Mouse (Mus musculus) liver, adult 2 months (tissue): ENCODE measurements around the gene Tysnd1. TPM values are rescaled to one million over a fixed set of nuclear protein-coding genes. Genes with fewer than 3 reads are reported as not detected.

Source experiments
- DNase-seq: peaks from one replicate; pipeline ENCODE4 v3.0.0-alpha.2; 2011; ENCODE audit warnings: low read depth, low spot score; ENCODE audit errors: extremely low read depth
- H3K27ac ChIP-seq: fragments of 200-500 bp; replicated peaks from 2 replicates; pipeline ENCODE4 v1.5.1; 2012; ENCODE audit warnings: low read depth, mild to moderate bottlenecking, control low read depth, inconsistent platforms, low read length; ENCODE audit not compliant: insufficient read depth
- H3K27me3 ChIP-seq: fragments of 200-500 bp; 2 replicates; pipeline ENCODE4 v1.6.1; 2012; ENCODE audit warnings: mild to moderate bottlenecking, moderate library complexity, low read length, inconsistent platforms; ENCODE audit not compliant: control insufficient read depth, insufficient read depth
- H3K36me3 ChIP-seq: fragments of 200-500 bp; 2 replicates; pipeline ENCODE4 v1.6.1; 2012; ENCODE audit warnings: low read length, inconsistent platforms; ENCODE audit not compliant: control insufficient read depth, insufficient read depth
- H3K4me1 ChIP-seq: fragments of 200-500 bp; 2 replicates; pipeline ENCODE4 v1.6.1; 2011; ENCODE audit warnings: low read length; ENCODE audit not compliant: control insufficient read depth, insufficient read depth
- H3K4me3 ChIP-seq: fragments of 200-500 bp; 2 replicates; pipeline ENCODE4 v1.5.1; 2011; ENCODE audit warnings: low read depth, mild to moderate bottlenecking, control low read depth, low read length, moderate library complexity; ENCODE audit not compliant: insufficient read depth
- H3K79me2 ChIP-seq: fragments of 200-500 bp; 2 replicates; pipeline ENCODE4 v1.6.1; 2012; ENCODE audit warnings: inconsistent platforms, mild to moderate bottlenecking, low read length, moderate library complexity; ENCODE audit not compliant: control insufficient read depth, insufficient read depth
- H3K9ac ChIP-seq: fragments of 200-500 bp; 2 replicates; pipeline ENCODE4 v1.6.1; 2012; ENCODE audit warnings: low read depth, mild to moderate bottlenecking, control low read depth, inconsistent platforms, low read length
- CTCF ChIP-seq: fragments of 200-500 bp; IDR thresholded peaks from 2 replicates; pipeline ENCODE4 v1.5.1; 2011; ENCODE audit warnings: low read depth, low read length, control low read depth
- POLR2A ChIP-seq: fragments of 200-500 bp; IDR thresholded peaks from 2 replicates; pipeline ENCODE4 v1.6.1; 2011; ENCODE audit warnings: low read length, control low read depth; ENCODE audit not compliant: insufficient read depth; ENCODE audit errors: extremely low read depth
- WGBS: fragments of 180-500 bp; shearing (Covaris S2); methylation state at CpG from one replicate; pipeline ENCODE4 v1.1.7; 2018; 5-methylcytosine and 5-hydroxymethylcytosine counted together
- polyA plus RNA-seq: library from polyadenylated mRNA; depleted of rRNA; stranded (reverse); fragments of >200 nt; gene quantifications from 2 replicates; pipeline ENCODE4 v1.2.3, GENCODE M21; 2012
- total RNA-seq: library from RNA; depleted of rRNA; stranded (reverse); fragments of >200 nt; gene quantifications from 2 replicates; pipeline ENCODE4 v1.2.3, GENCODE M21; 2014

Tysnd1 gene
- total and polyA plus RNA-seq, 2 experiments: 26.8 to 111 TPM

DNA sequence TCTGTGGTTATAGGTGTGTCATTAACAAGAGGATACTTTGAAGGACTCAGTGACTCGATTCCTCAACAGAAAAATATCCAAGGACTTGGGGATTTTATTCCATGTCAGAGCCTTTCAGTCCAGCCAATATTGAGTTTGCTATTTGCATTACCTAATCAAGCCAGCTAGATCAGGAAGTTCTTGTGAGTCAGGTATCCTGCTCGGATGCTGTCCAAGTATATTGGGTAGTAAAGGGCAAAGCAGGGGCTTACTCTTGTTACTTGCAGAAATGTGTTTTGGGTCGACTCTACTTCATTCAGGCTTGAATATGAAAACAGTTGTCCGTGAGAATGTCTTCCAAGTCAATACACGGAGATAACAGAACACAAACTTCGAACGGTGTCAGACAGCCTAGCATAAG, 40.6 kb upstream of the Tysnd1 start:
- peak; percentile 47 for DNase-seq
- Histone ChIP-seq H3K79me2 (no peaks in the 10 kb centered on the region; the same call in 1 of the 2 replicates), H3K27me3 (no peaks in the 10 kb centered on the region), H3K9ac (no peak overlapping the region), H3K36me3 (peaks cover 8% of the 10 kb centered on the region; the same call in 1 of the 2 replicates), H3K4me1 (peaks cover 31% of the 10 kb centered on the region), H3K4me3 (no peak overlapping the region), H3K27ac (no peak overlapping the region)
- TF ChIP-seq CTCF: no peak
- TF ChIP-seq POLR2A: no peak
- WGBS: 19% methylated on average over 7 of the region's 7 CpGs

- 93% methylated on average over 3 of the region's 3 CpGs for WGBS
- Histone ChIP-seq H3K9ac (no peak overlapping the region), H3K27me3 (no peaks in the 10 kb centered on the region), H3K79me2 (no peaks in the 10 kb centered on the region; the same call in 1 of the 2 replicates), H3K4me1 (peaks cover 31% of the 10 kb centered on the region), H3K27ac (no peak overlapping the region), H3K36me3 (peaks cover 11% of the 10 kb centered on the region; the same call in 1 of the 2 replicates), H3K4me3 (no peak overlapping the region)
- TF ChIP-seq CTCF (no peak), POLR2A (no peak)
- DNase-seq: no peak
These were observed 40.1 kb upstream of the Tysnd1 start for GRCm38 (mm10) chr10:61655188-61655587.

GRCm38 (mm10) chr10:61656928-61657882, 38.1 kb upstream of the Tysnd1 start:
- Histone ChIP-seq H3K36me3 (peaks cover 22% of the 10 kb centered on the region), H3K27me3 (no peaks in the 10 kb centered on the region), H3K4me3 (no peak overlapping the region), H3K9ac (no peak overlapping the region), H3K27ac (peak overlapping the region; percentile 42), H3K4me1 (peaks cover 26% of the 10 kb centered on the region), H3K79me2 (no peaks in the 10 kb centered on the region; the same call in 1 of the 2 replicates)
- 47% methylated on average over 18 of the region's 18 CpGs for WGBS
- DNase-seq: peak; percentile 92
- no peak for TF ChIP-seq POLR2A

GRCm38 (mm10) chr10:61657985-61658384, 37.3 kb upstream of the Tysnd1 start:
- Histone ChIP-seq H3K36me3 (peaks cover 25% of the 10 kb centered on the region), H3K4me1 (peaks cover 26% of the 10 kb centered on the region), H3K27me3 (no peaks in the 10 kb centered on the region), H3K27ac (no peak overlapping the region), H3K79me2 (no peaks in the 10 kb centered on the region; the same call in 1 of the 2 replicates), H3K9ac (peak overlapping the region; percentile 19; the same call in 1 of the 2 replicates), H3K4me3 (no peak overlapping the region)
- no peak for DNase-seq
- 26% methylated on average over 4 of the region's 4 CpGs for WGBS
- TF ChIP-seq CTCF (no peak), POLR2A (no peak)

DNA sequence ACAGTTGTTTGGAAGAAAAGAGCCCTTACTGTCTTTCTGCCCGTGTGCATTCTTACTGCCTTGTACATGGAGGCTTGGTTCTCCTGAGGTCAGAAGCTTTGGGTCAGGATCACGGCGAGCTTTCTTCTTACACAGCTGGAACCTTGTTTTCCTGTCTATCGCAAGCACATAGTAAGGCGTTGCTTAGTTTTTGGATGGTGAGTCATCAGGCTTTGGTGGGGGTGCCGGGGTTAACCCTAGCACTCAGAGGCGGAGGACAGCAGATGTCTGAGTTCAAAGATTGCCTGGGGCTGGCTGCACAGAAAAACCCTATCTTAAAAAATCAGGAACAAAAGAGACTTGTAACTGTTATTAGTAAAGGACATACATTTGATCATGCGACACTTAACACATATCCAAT, 33.4 kb upstream of the Tysnd1 start:
- TF ChIP-seq CTCF: no peak
- TF ChIP-seq POLR2A: no peak
- Histone ChIP-seq H3K4me3 (no peak overlapping the region), H3K79me2 (no peaks in the 10 kb centered on the region; the same call in 1 of the 2 replicates), H3K4me1 (peaks cover 13% of the 10 kb centered on the region), H3K36me3 (peaks cover 37% of the 10 kb centered on the region), H3K27ac (no peak overlapping the region), H3K27me3 (no peaks in the 10 kb centered on the region), H3K9ac (no peak overlapping the region)
- no peak for DNase-seq
- WGBS: 81% methylated on average over 8 of the region's 8 CpGs
